Mouse (Mus musculus) lung, postnatal 0 days (tissue): ENCODE measurements at regions not wholly inside any gene's neighbourhood (a gene's known extent, or its start where the extent isn't known, plus 50 kb on each side); places are given as distances from the start of the nearest gene placed in this dataset.

ENCODE experiments used
- ATAC-seq: fragments of 200-750 bp; cut with Nextera tagmentation; 2 replicates; pipeline ENCODE4 v1.8.0; 2017; ENCODE audit warnings: moderate library complexity
- DNase-seq: peaks from one replicate; pipeline ENCODE4 v3.0.0-alpha.2; 2016; ENCODE audit warnings: low spot score
- H3K27ac ChIP-seq: fragments of 300-500 bp; sonication (generic); 2 replicates; pipeline ENCODE4 v1.5.1; 2014; ENCODE audit warnings: antibody characterized with exemption, mild to moderate bottlenecking, low read length, mixed read lengths
- H3K27me3 ChIP-seq: fragments of 300-500 bp; sonication (generic); replicated peaks from 2 replicates; pipeline ENCODE4 v1.6.1; 2014; ENCODE audit warnings: low read length, mixed read lengths; ENCODE audit not compliant: insufficient read depth
- H3K36me3 ChIP-seq: fragments of 300-500 bp; sonication (generic); 2 replicates; pipeline ENCODE4 v1.6.1; 2014; ENCODE audit warnings: low read length, mixed read lengths; ENCODE audit not compliant: insufficient read depth
- H3K4me1 ChIP-seq: fragments of 300-500 bp; sonication (generic); 2 replicates; pipeline ENCODE4 v1.6.1; 2014; ENCODE audit warnings: antibody characterized with exemption, low read depth, low read length, mixed read lengths; ENCODE audit not compliant: insufficient read depth
- H3K4me2 ChIP-seq: fragments of 300-500 bp; sonication (generic); replicated peaks from 2 replicates; pipeline ENCODE4 v1.6.1; 2014; ENCODE audit warnings: low read depth, mild to moderate bottlenecking, low read length, moderate library complexity, mixed read lengths
- H3K4me3 ChIP-seq: fragments of 300-500 bp; sonication (generic); 2 replicates; pipeline ENCODE4 v1.5.1; 2014; ENCODE audit warnings: low read depth, low read length
- H3K9ac ChIP-seq: fragments of 300-500 bp; sonication (generic); replicated peaks from 2 replicates; pipeline ENCODE4 v1.6.1; 2014; ENCODE audit warnings: low read depth, mild to moderate bottlenecking
- H3K9me3 ChIP-seq: fragments of 300-500 bp; sonication (generic); 2 replicates; pipeline ENCODE4 v1.6.1; 2016; ENCODE audit warnings: low read length, mixed read lengths
- CTCF ChIP-seq: IDR thresholded peaks from 2 replicates; pipeline ENCODE4 v1.5.1; 2016; ENCODE audit warnings: antibody characterized with exemption, mild to moderate bottlenecking
- EP300 ChIP-seq: IDR thresholded peaks from 2 replicates; pipeline ENCODE4 v1.6.1; 2016; ENCODE audit warnings: antibody characterized with exemption, mild to moderate bottlenecking, control low read depth
- WGBS: fragments of 180-500 bp; shearing (Covaris S2); extraction: QIAGEN DNeasy Blood & Tissue Kit; methylation state at CpG from one replicate; pipeline ENCODE4 v1.1.7; 2014; 5-methylcytosine and 5-hydroxymethylcytosine counted together

DNA sequence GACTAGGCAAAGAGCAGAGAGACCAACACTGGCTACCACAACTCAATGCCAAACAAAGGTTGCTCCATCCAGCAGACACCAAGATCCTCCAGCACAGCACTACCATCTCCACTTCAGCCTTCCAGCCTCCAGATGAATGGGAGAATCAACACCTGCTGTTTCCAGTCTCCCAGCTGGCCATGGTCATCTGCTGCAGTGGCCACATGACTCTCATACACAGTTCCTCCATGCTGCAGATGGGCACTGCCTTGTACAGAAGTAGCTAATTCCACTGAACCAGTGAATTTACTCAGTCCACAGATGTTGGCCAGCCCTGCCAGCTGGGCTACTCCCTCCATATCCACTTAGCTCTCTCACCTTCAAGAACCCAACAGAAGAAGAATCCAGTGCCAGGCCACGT, 63.0 kb upstream of the Vstm5 start:
- Histone ChIP-seq H3K4me1 (no peaks in the 10 kb centered on the region), H3K36me3 (no peaks in the 10 kb centered on the region), H3K9ac (no peak overlapping the region), H3K9me3 (no peaks in the 10 kb centered on the region), H3K27me3 (no peaks in the 10 kb centered on the region), H3K27ac (no peak overlapping the region), H3K4me2 (no peak overlapping the region), H3K4me3 (no peak overlapping the region)
- no peak for DNase-seq
- WGBS = 85% methylated on average over 1 of the region's 1 CpGs
- TF ChIP-seq CTCF (no peak), EP300 (no peak)
- no peak for ATAC-seq

DNA sequence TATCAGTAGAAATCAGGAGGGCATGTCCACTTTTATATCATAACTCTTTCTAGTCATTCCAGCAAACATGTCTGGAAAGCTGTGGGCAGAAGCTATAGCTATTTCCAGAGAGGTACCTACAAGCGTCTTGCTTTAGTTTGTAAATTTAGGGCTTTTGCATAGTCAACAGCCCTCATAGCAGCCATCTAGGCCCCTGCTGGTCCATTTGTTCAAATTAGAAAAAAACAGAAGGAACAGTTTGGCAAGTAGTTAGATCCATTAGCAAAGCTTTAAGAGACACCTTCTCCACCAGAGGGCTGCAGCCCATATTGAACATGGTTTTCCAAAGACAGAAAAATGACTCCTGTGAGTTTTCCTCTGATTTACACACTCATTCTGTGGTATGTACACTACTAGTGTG, 63.4 kb upstream of the Vstm5 start:
- TF ChIP-seq EP300 (no peak), CTCF (no peak)
- Histone ChIP-seq H3K27me3 (no peaks in the 10 kb centered on the region), H3K9me3 (no peaks in the 10 kb centered on the region), H3K9ac (no peak overlapping the region), H3K4me2 (no peak overlapping the region), H3K4me1 (no peaks in the 10 kb centered on the region), H3K36me3 (no peaks in the 10 kb centered on the region), H3K27ac (no peak overlapping the region), H3K4me3 (no peak overlapping the region)
- 88% methylated on average over 1 of the region's 1 CpGs for WGBS
- no peak for ATAC-seq
- DNase-seq = no peak

DNA sequence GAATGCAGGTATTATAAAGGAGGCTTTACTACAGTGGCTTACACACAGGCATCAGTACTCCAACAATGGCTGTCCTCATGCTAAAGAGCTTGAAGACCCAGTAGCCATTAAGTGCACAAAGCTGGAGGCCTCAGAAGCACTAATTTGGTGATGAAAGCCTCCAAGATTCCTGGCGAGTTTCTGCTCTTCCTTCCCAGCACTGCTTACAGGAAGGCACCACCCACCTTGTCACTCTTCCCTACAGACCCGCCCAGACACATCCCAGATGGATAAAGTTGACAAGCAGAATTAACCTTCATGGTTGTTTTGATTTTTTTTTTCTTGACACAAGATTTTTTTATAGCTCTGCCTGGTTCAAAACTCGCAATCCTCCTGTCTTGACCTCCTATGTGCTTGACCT, 59.0 kb upstream of the Hephl1 start:
- no peak overlapping the region for H3K4me3 ChIP-seq
- H3K4me2 ChIP-seq = no peak overlapping the region
- 30% methylated on average over 3 of the region's 3 CpGs for WGBS
- no peaks in the 10 kb centered on the region for H3K4me1 ChIP-seq
- ATAC-seq = no peak
- no peaks in the 10 kb centered on the region for H3K9me3 ChIP-seq
- no peaks in the 10 kb centered on the region for H3K36me3 ChIP-seq
- no peak for TF ChIP-seq CTCF
- no peaks in the 10 kb centered on the region for H3K27me3 ChIP-seq
- H3K9ac ChIP-seq = no peak overlapping the region
- H3K27ac ChIP-seq = no peak overlapping the region
- DNase-seq = peak; percentile 8

DNA sequence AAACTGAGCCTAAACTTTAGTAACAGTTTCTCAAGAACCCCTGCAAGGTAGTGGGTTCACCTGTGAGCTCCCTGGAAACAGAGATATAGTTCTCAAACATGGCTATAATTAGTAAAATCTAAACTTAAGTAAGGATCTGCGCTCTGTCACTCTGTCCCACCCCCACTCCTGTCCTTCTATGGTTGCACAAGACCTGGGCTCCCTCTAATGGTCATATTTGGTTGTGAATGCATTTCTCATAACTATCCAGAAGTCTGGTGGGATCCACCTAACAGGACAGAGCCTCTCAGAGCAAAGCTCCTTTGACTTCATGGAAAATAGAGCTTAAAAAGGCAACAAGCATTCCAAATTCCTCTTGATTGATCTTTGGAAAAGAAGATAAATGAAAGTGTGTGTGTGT, 57.8 kb upstream of the Hephl1 start:
- WGBS = 51% methylated on average over 1 of the region's 1 CpGs
- Histone ChIP-seq H3K9ac (no peak overlapping the region), H3K9me3 (no peaks in the 10 kb centered on the region), H3K4me2 (no peak overlapping the region), H3K4me1 (no peaks in the 10 kb centered on the region), H3K27me3 (no peaks in the 10 kb centered on the region), H3K36me3 (no peaks in the 10 kb centered on the region), H3K4me3 (no peak overlapping the region), H3K27ac (no peak overlapping the region)
- peak; percentile 66 for TF ChIP-seq CTCF
- no peak for TF ChIP-seq EP300
- ATAC-seq = no peak
- DNase-seq = peak; percentile 51

DNA sequence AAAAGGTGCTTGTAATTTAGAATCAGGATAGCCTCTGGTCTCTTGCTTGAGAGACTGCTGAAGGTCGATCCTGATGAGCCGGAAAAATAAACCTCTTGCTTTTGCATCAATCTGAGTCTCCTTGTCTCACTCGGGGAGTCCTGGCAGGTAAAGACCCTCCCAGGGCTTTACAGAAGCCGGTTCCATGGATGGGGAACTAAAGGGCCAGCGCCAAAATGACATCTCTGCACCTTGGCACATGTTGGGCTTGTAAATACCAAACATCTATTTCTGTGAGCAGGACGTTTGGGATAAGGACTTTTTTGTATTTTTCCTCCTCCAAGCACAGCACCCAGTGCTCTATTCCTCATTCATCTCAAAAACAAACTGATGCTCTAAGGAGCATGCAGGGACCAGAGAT, 57.1 kb upstream of the Hephl1 start:
- H3K36me3 ChIP-seq = no peaks in the 10 kb centered on the region
- ATAC-seq (no peak), DNase-seq (no peak)
- no peaks in the 10 kb centered on the region for H3K9me3 ChIP-seq
- H3K4me1 ChIP-seq = no peaks in the 10 kb centered on the region
- WGBS = 58% methylated on average over 6 of the region's 6 CpGs
- H3K27ac ChIP-seq = no peak overlapping the region
- H3K9ac ChIP-seq = no peak overlapping the region
- H3K4me3 ChIP-seq = no peak overlapping the region
- no peak for TF ChIP-seq CTCF
- TF ChIP-seq EP300 = no peak
- no peak overlapping the region for H3K4me2 ChIP-seq
- no peaks in the 10 kb centered on the region for H3K27me3 ChIP-seq

DNA sequence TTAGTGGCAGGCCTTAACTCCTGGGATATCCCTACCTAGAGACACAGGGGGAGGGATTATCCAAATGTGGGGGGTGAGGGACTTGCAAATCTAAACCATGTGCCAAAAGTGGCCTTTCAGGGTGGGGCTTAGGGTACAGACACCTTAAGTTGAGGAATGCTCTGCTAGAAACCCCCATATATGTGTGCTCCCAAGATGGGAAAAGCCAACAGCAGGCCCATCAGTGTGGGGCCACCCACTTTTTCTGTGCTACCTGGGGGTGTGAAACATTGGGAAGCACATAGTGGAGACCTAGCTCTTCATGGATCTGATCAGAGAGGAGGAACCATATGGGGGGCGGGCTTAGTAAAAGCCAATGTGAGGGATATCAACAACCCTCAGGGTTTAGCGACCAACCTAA, 55.0 kb upstream of the Hephl1 start:
- Histone ChIP-seq H3K4me3 (no peak overlapping the region), H3K9ac (no peak overlapping the region), H3K36me3 (no peaks in the 10 kb centered on the region), H3K27ac (no peak overlapping the region), H3K4me1 (no peaks in the 10 kb centered on the region), H3K9me3 (no peaks in the 10 kb centered on the region), H3K4me2 (no peak overlapping the region), H3K27me3 (no peaks in the 10 kb centered on the region)
- TF ChIP-seq EP300 (no peak), CTCF (no peak)
- DNase-seq (no peak), ATAC-seq (no peak)
- WGBS = 93% methylated on average over 2 of the region's 2 CpGs

DNA sequence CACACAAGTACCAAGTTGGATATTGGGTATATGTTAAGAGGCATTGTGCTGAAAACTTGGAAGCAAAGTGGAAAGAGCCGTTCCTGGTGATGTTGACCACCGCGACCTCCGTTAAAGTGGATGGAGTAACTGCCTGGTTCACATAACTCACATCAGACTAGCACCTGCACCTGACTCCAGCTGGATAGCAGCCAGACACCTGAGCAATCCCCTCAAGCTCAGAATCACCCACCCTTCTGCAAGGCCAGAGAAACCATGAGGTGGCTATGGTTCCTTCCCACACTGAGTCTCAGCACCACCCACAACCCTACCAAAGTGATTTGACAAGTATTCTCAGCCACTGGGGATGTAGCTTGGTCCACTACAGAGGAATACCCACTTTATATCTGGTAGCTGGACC, 54.6 kb upstream of the Hephl1 start:
- Histone ChIP-seq H3K4me3 (no peak overlapping the region), H3K4me1 (no peaks in the 10 kb centered on the region), H3K9ac (no peak overlapping the region), H3K4me2 (no peak overlapping the region), H3K27me3 (no peaks in the 10 kb centered on the region), H3K36me3 (no peaks in the 10 kb centered on the region), H3K27ac (no peak overlapping the region), H3K9me3 (0 out of 2 replicates have a peak, but pooled peaks cover 4% of the 10 kb centered on the region)
- DNase-seq = no peak
- 87% methylated on average over 4 of the region's 4 CpGs for WGBS
- ATAC-seq = no peak
- no peak for TF ChIP-seq EP300
